Mouse (Mus musculus) ES-E14 (cell line): ENCODE results near the gene Gtf2a1l.

Experiments used
- CHD2 ChIP-seq: IDR thresholded peaks from 2 replicates; pipeline ENCODE4 v1.6.1; 2014; ENCODE audit warnings: mild to moderate bottlenecking, low read depth, low read length, inconsistent platforms
- ZNF384 ChIP-seq: IDR thresholded peaks from 2 replicates; pipeline ENCODE4 v1.6.1; 2012; ENCODE audit warnings: low read depth, low read length, inconsistent platforms

- TF ChIP-seq CHD2 (no peak), ZNF384 (no peak)
These were observed 37.8 kb downstream of the Gtf2a1l start for GRCm38 (mm10) chr17:88706231-88706649.
